Mouse (Mus musculus) hindbrain, postnatal 0 days (tissue): ENCODE measurements around the gene Gm28036. TPM values are rescaled to one million over a fixed set of nuclear protein-coding genes. Genes with fewer than 3 reads are reported as not detected.

ENCODE experiments used
- ATAC-seq: fragments of 200-750 bp; cut with Nextera tagmentation; 2 replicates; pipeline ENCODE4 v1.8.0; 2017; ENCODE audit warnings: mild to moderate bottlenecking, moderate TSS enrichment, moderate library complexity
- DNase-seq: peaks from one replicate; pipeline ENCODE4 v3.0.0-alpha.2; 2015; ENCODE audit warnings: low spot score
- H3K27ac ChIP-seq: fragments of 300-500 bp; sonication (generic); 2 replicates; pipeline ENCODE4 v1.5.1; 2014; ENCODE audit warnings: mild to moderate bottlenecking
- H3K27me3 ChIP-seq: fragments of 300-500 bp; sonication (generic); 2 replicates; pipeline ENCODE4 v1.6.1; 2014; ENCODE audit warnings: low read length, mixed read lengths; ENCODE audit not compliant: insufficient read depth
- H3K36me3 ChIP-seq: fragments of 300-500 bp; sonication (generic); 2 replicates; pipeline ENCODE4 v1.6.1; 2014; ENCODE audit warnings: low read length, mixed read lengths; ENCODE audit not compliant: insufficient read depth
- H3K4me1 ChIP-seq: fragments of 300-500 bp; sonication (generic); 2 replicates; pipeline ENCODE4 v1.6.1; 2014; ENCODE audit warnings: antibody characterized with exemption, low read length, mixed read lengths; ENCODE audit not compliant: insufficient read depth
- H3K4me2 ChIP-seq: fragments of 300-500 bp; sonication (generic); 2 replicates; pipeline ENCODE4 v1.6.1; 2014; ENCODE audit warnings: low read depth, mild to moderate bottlenecking, low read length, moderate library complexity, mixed read lengths
- H3K4me3 ChIP-seq: fragments of 300-500 bp; sonication (generic); 2 replicates; pipeline ENCODE4 v1.5.1; 2014; ENCODE audit warnings: low read length
- H3K9ac ChIP-seq: fragments of 300-500 bp; sonication (generic); replicated peaks from 2 replicates; pipeline ENCODE4 v1.6.1; 2014; ENCODE audit warnings: mild to moderate bottlenecking, low read length, moderate library complexity, mixed read lengths
- H3K9me3 ChIP-seq: fragments of 300-500 bp; sonication (generic); 2 replicates; pipeline ENCODE4 v1.6.1; 2016; ENCODE audit warnings: low read length, mixed read lengths
- CTCF ChIP-seq: IDR thresholded peaks from 2 replicates; pipeline ENCODE4 v1.5.1; 2016; ENCODE audit warnings: antibody characterized with exemption, control low read depth, low read depth
- WGBS: fragments of 180-500 bp; shearing (Covaris S2); extraction: QIAGEN DNeasy Blood & Tissue Kit; methylation state at CpG from one replicate; pipeline ENCODE4 v1.1.7; 2014; 5-methylcytosine and 5-hydroxymethylcytosine counted together
- polyA plus RNA-seq: library from polyadenylated mRNA; unstranded; fragments of >200 nt; fragmentation: Nextera tagmentation; extraction: Ambion mirVana; gene quantifications from 2 replicates; pipeline ENCODE4 v1.2.1, GENCODE M21; 2015
- total RNA-seq: library from RNA; depleted of rRNA; stranded (reverse); fragments of >200 nt; gene quantifications from 2 replicates; pipeline ENCODE4 v1.2.3, GENCODE M21; 2014; rRNA removed

Gene Gm28036
- total RNA-seq = 46.0 and 82.1 TPM in 2 replicates
- polyA plus RNA-seq = 10.6 and 12.0 TPM in 2 replicates

- no peak for TF ChIP-seq CTCF
- Histone ChIP-seq H3K36me3 (peaks cover 10% of the 10 kb centered on the region; the same call in 1 of the 2 replicates), H3K27ac (no peak within 1 kb of the TSS), H3K4me2 (no peak within 1 kb of the TSS), H3K9ac (no peak within 1 kb of the TSS), H3K4me3 (no peak within 1 kb of the TSS), H3K4me1 (no peaks in the 10 kb centered on the region), H3K9me3 (no peaks in the 10 kb centered on the region), H3K27me3 (no peaks in the 10 kb centered on the region)
- DNase-seq (no peak), ATAC-seq (no peak)
- 96% methylated on average over 5 of the region's 5 CpGs for WGBS
These were observed at the start of gene Gm28036 for GRCm38 (mm10) chr2:156126992-156127391. TSS of gene Gm28036 (minus strand) at chr2:156127092.

GRCm38 (mm10) chr2:156166557-156166956 lies 39.7 kb upstream of the Gm28036 start:
- no peak for ATAC-seq
- Histone ChIP-seq H3K27me3 (no peaks in the 10 kb centered on the region), H3K27ac (no peak overlapping the region), H3K4me1 (no peaks in the 10 kb centered on the region), H3K9ac (no peak overlapping the region), H3K4me2 (no peak overlapping the region), H3K9me3 (no peaks in the 10 kb centered on the region), H3K4me3 (no peak overlapping the region), H3K36me3 (peaks cover 59% of the 10 kb centered on the region)
- TF ChIP-seq CTCF = no peak
- WGBS = 93% methylated on average over 5 of the region's 5 CpGs
- no peak for DNase-seq

GRCm38 (mm10) chr2:156165478-156165877 lies 38.6 kb upstream of the Gm28036 start:
- H3K27ac ChIP-seq = no peak overlapping the region
- WGBS = 97% methylated on average over 1 of the region's 1 CpGs
- no peak overlapping the region for H3K4me2 ChIP-seq
- DNase-seq (no peak), ATAC-seq (no peak)
- no peak overlapping the region for H3K9ac ChIP-seq
- peaks cover 58% of the 10 kb centered on the region for H3K36me3 ChIP-seq
- no peaks in the 10 kb centered on the region for H3K4me1 ChIP-seq
- no peak for TF ChIP-seq CTCF
- no peaks in the 10 kb centered on the region for H3K27me3 ChIP-seq
- no peak overlapping the region for H3K4me3 ChIP-seq
- H3K9me3 ChIP-seq = no peaks in the 10 kb centered on the region

- H3K27ac ChIP-seq = no peak overlapping the region
- no peak overlapping the region for H3K9ac ChIP-seq
- no peak overlapping the region for H3K4me3 ChIP-seq
- no peak overlapping the region for H3K4me2 ChIP-seq
- peak; percentile 27; the same call in 1 of the 2 replicates for TF ChIP-seq CTCF
- DNase-seq (no peak), ATAC-seq (no peak)
- no peaks in the 10 kb centered on the region for H3K27me3 ChIP-seq
- peaks cover 37% of the 10 kb centered on the region for H3K36me3 ChIP-seq
- H3K9me3 ChIP-seq = no peaks in the 10 kb centered on the region
- H3K4me1 ChIP-seq = no peaks in the 10 kb centered on the region
These were observed 24.6 kb upstream of the Gm28036 start for GRCm38 (mm10) chr2:156151538-156151937.

- Histone ChIP-seq H3K9ac (no peak overlapping the region), H3K4me3 (no peak overlapping the region), H3K4me1 (peaks cover 7% of the 10 kb centered on the region; the same call in 1 of the 2 replicates), H3K36me3 (peaks cover 30% of the 10 kb centered on the region), H3K4me2 (no peak overlapping the region), H3K27ac (no peak overlapping the region), H3K9me3 (no peaks in the 10 kb centered on the region), H3K27me3 (no peaks in the 10 kb centered on the region)
- ATAC-seq (no peak), DNase-seq (no peak)
- WGBS = 84% methylated on average over 3 of the region's 3 CpGs
- TF ChIP-seq CTCF = no peak
These were observed 20.5 kb upstream of the Gm28036 start for GRCm38 (mm10) chr2:156147316-156147915.

GRCm38 (mm10) chr2:156146272-156146989 lies 19.5 kb upstream of the Gm28036 start:
- no peak overlapping the region for H3K4me2 ChIP-seq
- DNase-seq (no peak), ATAC-seq (no peak)
- H3K27ac ChIP-seq = no peak overlapping the region
- H3K36me3 ChIP-seq = peaks cover 30% of the 10 kb centered on the region
- no peak overlapping the region for H3K9ac ChIP-seq
- TF ChIP-seq CTCF = no peak
- H3K4me3 ChIP-seq = no peak overlapping the region
- 58% methylated on average over 5 of the region's 5 CpGs for WGBS
- no peaks in the 10 kb centered on the region for H3K9me3 ChIP-seq
- H3K4me1 ChIP-seq = peaks cover 7% of the 10 kb centered on the region; the same call in 1 of the 2 replicates
- no peaks in the 10 kb centered on the region for H3K27me3 ChIP-seq
